Mouse (Mus musculus): ENCODE data around the gene Gria3. TPM values are rescaled to one million over a fixed set of nuclear protein-coding genes. Genes with fewer than 3 reads are reported as not detected.

Gria3 gene
- polyA plus RNA-seq (2016; fragmentation: Nextera tagmentation; extraction: Ambion mirVana) = 4.1 TPM in 2 replicates

- H3K4me3 ChIP-seq (replicated peaks) = peak within 1 kb of the TSS; percentile 42
- peaks cover 6% of the 10 kb centered on the region; the same call in 1 of the 2 replicates for H3K4me1 ChIP-seq
- peaks cover 10% of the 10 kb centered on the region for H3K27me3 ChIP-seq
- H3K9ac ChIP-seq = peak within 1 kb of the TSS; percentile 53
- WGBS = 19% methylated on average over 21 of the region's 21 CpGs
- H3K27ac ChIP-seq = no peak within 1 kb of the TSS
- peak; percentile 79 for ATAC-seq (ENCODE audit: low FRiP score)
- H3K36me3 ChIP-seq (replicated peaks) = no peaks in the 10 kb centered on the region
- H3K4me2 ChIP-seq = peak within 1 kb of the TSS; percentile 66
- no peaks in the 10 kb centered on the region for H3K9me3 ChIP-seq
These were observed at the start of gene Gria3 for GRCm38 (mm10) chrX:41400058-41400904. Gria3 (plus strand) TSS chrX:41400854.

DNA sequence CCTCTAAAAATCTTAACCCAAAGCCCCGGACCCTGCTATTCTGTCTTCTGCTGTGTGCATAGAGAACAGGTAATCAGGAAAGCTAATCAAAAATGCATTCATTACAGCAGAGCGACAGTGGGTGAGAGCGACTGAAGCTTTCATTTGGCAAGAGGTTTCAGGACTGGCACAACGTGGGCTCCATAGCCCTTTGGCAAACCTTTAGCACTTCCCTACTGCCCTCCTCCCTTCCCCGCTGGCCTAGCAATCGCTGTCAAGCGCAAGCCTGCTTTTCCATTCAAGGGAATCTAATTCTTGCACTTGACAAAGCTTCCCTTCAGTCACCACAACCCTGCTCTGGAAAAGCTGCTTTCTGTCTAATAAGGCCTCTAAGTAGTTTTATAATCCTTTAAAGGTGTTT is 13.6 kb upstream of the Gria3 start:
- Histone ChIP-seq H3K4me3 (replicated peaks) (no peak overlapping the region), H3K4me2 (no peak overlapping the region), H3K4me1 (no peaks in the 10 kb centered on the region), H3K27me3 (no peaks in the 10 kb centered on the region), H3K9me3 (no peaks in the 10 kb centered on the region), H3K9ac (no peak overlapping the region), H3K36me3 (replicated peaks) (no peaks in the 10 kb centered on the region), H3K27ac (no peak overlapping the region)
- WGBS = 38% methylated on average over 7 of the region's 7 CpGs
- ATAC-seq (ENCODE audit: low FRiP score) = no peak

DNA sequence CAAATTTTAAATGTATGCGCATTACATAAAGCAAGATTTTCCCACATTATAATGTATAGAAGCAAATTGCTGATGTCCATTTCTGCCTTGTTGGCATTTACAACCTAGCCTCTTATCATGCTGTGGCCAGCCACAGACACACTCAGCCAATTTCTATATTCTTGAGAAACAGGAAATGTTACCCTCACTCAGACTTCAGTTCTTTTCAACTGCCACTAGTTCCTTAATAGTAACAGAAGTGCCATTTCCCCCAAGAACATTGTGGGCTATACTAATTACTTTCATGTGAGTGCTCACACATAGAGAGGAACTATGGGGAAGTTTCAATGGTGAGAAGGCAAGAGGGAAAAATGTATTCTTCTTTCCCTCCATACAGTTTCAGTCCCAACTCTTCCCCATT is 11.6 kb upstream of the Gria3 start:
- no peak for ATAC-seq (ENCODE audit: low FRiP score)
- no peak overlapping the region for H3K4me2 ChIP-seq
- no peak overlapping the region for H3K4me3 ChIP-seq (replicated peaks)
- H3K9me3 ChIP-seq = no peaks in the 10 kb centered on the region
- H3K9ac ChIP-seq = no peak overlapping the region
- 97% methylated on average over 1 of the region's 1 CpGs for WGBS
- H3K36me3 ChIP-seq (replicated peaks) = no peaks in the 10 kb centered on the region
- no peaks in the 10 kb centered on the region for H3K27me3 ChIP-seq
- no peak overlapping the region for H3K27ac ChIP-seq
- no peaks in the 10 kb centered on the region for H3K4me1 ChIP-seq

GRCm38 (mm10) chrX:41398482-41398881 is 2.2 kb upstream of the Gria3 start:
- Histone ChIP-seq H3K4me3 (replicated peaks) (no peak overlapping the region), H3K4me1 (peaks cover 6% of the 10 kb centered on the region; the same call in 1 of the 2 replicates), H3K27ac (no peak overlapping the region), H3K9ac (no peak overlapping the region), H3K4me2 (no peak overlapping the region), H3K27me3 (peaks cover 1% of the 10 kb centered on the region; the same call in 1 of the 2 replicates), H3K36me3 (replicated peaks) (no peaks in the 10 kb centered on the region), H3K9me3 (no peaks in the 10 kb centered on the region)
- no peak for ATAC-seq (ENCODE audit: low FRiP score)

DNA sequence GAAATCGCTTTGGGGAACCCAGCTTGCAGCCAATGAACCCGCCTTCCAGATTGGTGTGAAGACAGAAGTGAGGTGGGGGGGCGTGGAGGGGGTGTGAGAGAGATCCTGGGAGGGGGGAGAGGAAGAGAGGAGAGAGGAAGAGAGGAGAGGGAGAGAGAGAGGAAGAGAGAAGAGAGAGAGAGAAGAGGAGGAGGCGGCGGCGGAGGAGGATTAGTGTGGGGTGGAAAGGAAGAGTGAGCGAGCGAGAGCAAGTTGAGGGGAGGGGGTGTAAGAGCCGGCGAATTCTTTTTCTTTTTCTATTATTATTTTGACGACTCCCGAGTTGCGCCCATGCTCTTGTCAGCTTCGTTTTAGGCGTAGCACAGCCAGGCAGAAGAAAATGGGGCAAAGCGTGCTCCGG is 532 bp downstream of the Gria3 start:
- Histone ChIP-seq H3K27me3 (peaks cover 15% of the 10 kb centered on the region), H3K4me2 (peak overlapping the region; percentile 66), H3K27ac (no peak overlapping the region), H3K9ac (peak overlapping the region; percentile 53), H3K36me3 (replicated peaks) (no peaks in the 10 kb centered on the region), H3K4me3 (replicated peaks) (peak overlapping the region; percentile 42), H3K9me3 (no peaks in the 10 kb centered on the region), H3K4me1 (peaks cover 6% of the 10 kb centered on the region; the same call in 1 of the 2 replicates)
- 23% methylated on average over 17 of the region's 17 CpGs for WGBS
- ATAC-seq (ENCODE audit: low FRiP score) = 0 out of 2 replicates have a peak, but pooled peaks have one; percentile 21

DNA sequence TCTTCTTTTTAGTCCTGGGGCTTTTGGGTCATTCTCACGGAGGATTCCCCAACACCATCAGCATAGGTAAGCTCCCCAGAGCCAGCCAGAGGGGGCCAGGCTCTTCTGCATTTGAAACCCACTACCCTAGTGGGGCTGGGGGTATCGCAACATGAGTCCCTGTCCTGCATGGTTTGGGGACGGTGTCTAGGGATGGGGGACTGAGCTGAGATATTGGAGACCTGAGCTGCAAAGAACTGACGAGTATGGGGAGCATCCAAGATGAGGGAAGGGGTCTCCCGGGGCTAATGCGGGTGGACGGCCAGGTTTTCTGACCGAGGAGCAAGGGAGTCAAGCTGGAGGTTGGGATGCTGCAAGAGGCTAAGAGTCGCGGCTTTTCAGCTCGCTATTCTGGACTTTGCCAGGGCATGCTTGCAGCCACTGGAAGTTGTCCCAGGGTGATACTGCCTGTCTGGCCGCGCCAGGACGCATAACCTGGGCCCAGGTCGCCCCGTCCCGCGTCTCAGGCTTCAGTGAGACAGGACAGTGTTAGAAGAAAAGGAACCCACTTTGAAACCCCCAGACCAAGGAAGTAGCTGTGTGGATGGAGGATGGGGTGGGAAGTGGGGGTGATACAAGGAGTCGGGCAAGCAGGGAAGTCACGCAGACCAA is 1.1 kb downstream of the Gria3 start:
- peaks cover 6% of the 10 kb centered on the region; the same call in 1 of the 2 replicates for H3K4me1 ChIP-seq
- no peak overlapping the region for H3K27ac ChIP-seq
- 16% methylated on average over 20 of the region's 20 CpGs for WGBS
- peak overlapping the region; percentile 42 for H3K4me3 ChIP-seq (replicated peaks)
- H3K9me3 ChIP-seq = no peaks in the 10 kb centered on the region
- peaks cover 15% of the 10 kb centered on the region for H3K27me3 ChIP-seq
- ATAC-seq (ENCODE audit: low FRiP score) = 0 out of 2 replicates have a peak, but pooled peaks have one; percentile 40
- H3K9ac ChIP-seq = peak overlapping the region; percentile 53
- peak overlapping the region; percentile 66 for H3K4me2 ChIP-seq
- H3K36me3 ChIP-seq (replicated peaks) = no peaks in the 10 kb centered on the region

- WGBS = 21% methylated on average over 6 of the region's 6 CpGs
- Histone ChIP-seq H3K27me3 (peaks cover 15% of the 10 kb centered on the region), H3K9ac (no peak overlapping the region), H3K4me3 (replicated peaks) (peak overlapping the region; percentile 42; the same call in 1 of the 2 replicates), H3K27ac (no peak overlapping the region), H3K4me1 (peaks cover 6% of the 10 kb centered on the region; the same call in 1 of the 2 replicates), H3K36me3 (replicated peaks) (no peaks in the 10 kb centered on the region), H3K9me3 (no peaks in the 10 kb centered on the region), H3K4me2 (peak overlapping the region; percentile 66)
- no peak for ATAC-seq (ENCODE audit: low FRiP score)
These were observed 2.0 kb downstream of the Gria3 start for GRCm38 (mm10) chrX:41402656-41403055.

- Histone ChIP-seq H3K4me2 (no peak overlapping the region), H3K27ac (no peak overlapping the region), H3K9ac (no peak overlapping the region), H3K9me3 (no peaks in the 10 kb centered on the region), H3K4me3 (replicated peaks) (no peak overlapping the region), H3K4me1 (peaks cover 6% of the 10 kb centered on the region; the same call in 1 of the 2 replicates), H3K36me3 (replicated peaks) (no peaks in the 10 kb centered on the region), H3K27me3 (peaks cover 15% of the 10 kb centered on the region)
- WGBS = 49% methylated on average over 9 of the region's 9 CpGs
- no peak for ATAC-seq (ENCODE audit: low FRiP score)
These were observed 5.6 kb downstream of the Gria3 start for GRCm38 (mm10) chrX:41406288-41406687.

GRCm38 (mm10) chrX:41409791-41410190 is 9.1 kb downstream of the Gria3 start:
- no peak overlapping the region for H3K4me2 ChIP-seq
- ATAC-seq (ENCODE audit: low FRiP score) = no peak
- no peaks in the 10 kb centered on the region for H3K36me3 ChIP-seq (replicated peaks)
- H3K9me3 ChIP-seq = no peaks in the 10 kb centered on the region
- H3K27ac ChIP-seq = no peak overlapping the region
- peaks cover 9% of the 10 kb centered on the region; the same call in 1 of the 2 replicates for H3K27me3 ChIP-seq
- H3K9ac ChIP-seq = no peak overlapping the region
- H3K4me3 ChIP-seq (replicated peaks) = no peak overlapping the region
- H3K4me1 ChIP-seq = no peaks in the 10 kb centered on the region
- WGBS = 59% methylated on average over 1 of the region's 1 CpGs

DNA sequence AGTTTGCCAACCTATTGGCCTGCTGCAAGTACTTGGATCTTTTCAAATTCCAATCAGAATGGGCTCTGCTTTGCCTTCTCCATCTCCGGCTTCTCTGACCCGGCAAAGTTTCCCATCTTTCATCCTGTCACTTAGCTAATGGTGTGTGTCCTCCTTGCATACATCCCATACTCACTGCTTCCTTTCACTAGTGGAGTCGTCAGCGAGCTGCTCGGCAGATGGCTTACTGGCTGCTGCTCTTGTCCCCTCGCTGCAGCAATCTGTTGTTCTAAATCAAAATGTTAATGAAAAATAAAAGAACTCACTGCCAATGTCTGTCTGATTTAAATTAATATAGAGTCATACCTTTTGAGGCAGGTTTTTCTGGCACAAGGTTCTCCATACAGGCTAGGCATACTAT is 25.0 kb downstream of the Gria3 start:
- 71% methylated on average over 6 of the region's 6 CpGs for WGBS
- Histone ChIP-seq H3K4me2 (no peak overlapping the region), H3K4me1 (no peaks in the 10 kb centered on the region), H3K27ac (no peak overlapping the region), H3K9me3 (no peaks in the 10 kb centered on the region), H3K9ac (no peak overlapping the region), H3K27me3 (no peaks in the 10 kb centered on the region), H3K36me3 (replicated peaks) (no peaks in the 10 kb centered on the region), H3K4me3 (replicated peaks) (no peak overlapping the region)
- no peak for ATAC-seq (ENCODE audit: low FRiP score)

GRCm38 (mm10) chrX:41428011-41428410 is 27.4 kb downstream of the Gria3 start:
- H3K4me3 ChIP-seq (replicated peaks) = no peak overlapping the region
- ATAC-seq (ENCODE audit: low FRiP score) = no peak
- WGBS = 79% methylated on average over 5 of the region's 5 CpGs
- H3K4me1 ChIP-seq = no peaks in the 10 kb centered on the region
- H3K4me2 ChIP-seq = no peak overlapping the region
- H3K27me3 ChIP-seq = no peaks in the 10 kb centered on the region
- H3K27ac ChIP-seq = no peak overlapping the region
- no peak overlapping the region for H3K9ac ChIP-seq
- no peaks in the 10 kb centered on the region for H3K36me3 ChIP-seq (replicated peaks)
- no peaks in the 10 kb centered on the region for H3K9me3 ChIP-seq

GRCm38 (mm10) chrX:41435541-41435940 is 34.9 kb downstream of the Gria3 start:
- 25% methylated on average over 1 of the region's 1 CpGs for WGBS
- Histone ChIP-seq H3K4me2 (no peak overlapping the region), H3K4me3 (replicated peaks) (no peak overlapping the region), H3K4me1 (no peaks in the 10 kb centered on the region), H3K9ac (no peak overlapping the region), H3K27me3 (no peaks in the 10 kb centered on the region), H3K27ac (no peak overlapping the region), H3K9me3 (no peaks in the 10 kb centered on the region), H3K36me3 (replicated peaks) (no peaks in the 10 kb centered on the region)
- ATAC-seq (ENCODE audit: low FRiP score) = no peak

Data from forebrain, embryonic 12.5 days (tissue).